Mouse (Mus musculus) skeletal muscle tissue, postnatal 0 days (tissue): ENCODE measurements around the gene Aldh1a3. TPM values are rescaled to one million over a fixed set of nuclear protein-coding genes. Genes with fewer than 3 reads are reported as not detected.

ENCODE experiments used
- microRNA-seq, 2 experiments: library from miRNA; unstranded; fragments of <30 nt; microRNA quantifications; one replicate each; pipeline ENCODE4; 2016
- polyA plus RNA-seq: library from polyadenylated mRNA; unstranded; fragments of >200 nt; fragmentation: Nextera tagmentation; extraction: Ambion mirVana; gene quantifications from 2 replicates; pipeline ENCODE4 v1.2.1, GENCODE M21; 2015

Gene Aldh1a3
- polyA plus RNA-seq: 6.1 and 6.8 TPM in 2 replicates

DNA sequence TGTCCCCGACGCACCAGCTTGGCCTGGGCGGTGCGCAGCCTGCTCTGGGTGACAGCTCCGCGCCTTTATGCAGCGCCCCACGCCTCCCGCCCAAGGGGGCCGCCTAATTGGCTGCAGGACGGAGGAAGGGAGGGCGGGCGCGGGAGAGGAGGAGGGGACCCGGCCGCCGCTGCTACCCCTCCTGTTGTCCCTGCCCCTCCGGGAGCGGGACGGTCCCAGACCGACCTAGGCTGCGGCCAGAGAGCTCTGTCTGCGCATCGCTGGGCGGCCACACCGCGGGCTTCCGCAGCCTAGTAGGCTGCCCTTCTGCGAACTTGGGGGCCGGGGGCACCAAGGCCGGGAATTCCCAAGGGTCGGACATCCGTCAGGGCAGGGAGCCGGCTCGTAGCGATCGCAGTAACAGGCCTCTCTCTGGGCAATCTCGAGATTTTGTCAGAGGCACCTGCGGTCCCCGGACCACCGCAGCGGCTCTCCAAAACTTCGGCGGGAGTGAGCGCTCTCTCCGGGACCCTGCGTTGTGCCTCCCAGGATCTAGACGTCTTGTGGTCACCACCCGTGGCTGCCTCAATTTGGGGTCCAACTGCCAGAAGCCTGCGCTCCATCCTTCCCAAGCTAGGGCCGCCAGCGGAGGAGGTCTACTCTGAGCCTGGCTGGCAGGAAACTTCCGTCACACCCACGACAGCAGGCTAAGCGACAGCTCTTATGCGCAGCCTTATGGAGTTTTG, at the start of gene Aldh1a3:
TSS of gene Aldh1a3 (minus strand) at position 81 of the 725 bp plus-strand sequence.

DNA sequence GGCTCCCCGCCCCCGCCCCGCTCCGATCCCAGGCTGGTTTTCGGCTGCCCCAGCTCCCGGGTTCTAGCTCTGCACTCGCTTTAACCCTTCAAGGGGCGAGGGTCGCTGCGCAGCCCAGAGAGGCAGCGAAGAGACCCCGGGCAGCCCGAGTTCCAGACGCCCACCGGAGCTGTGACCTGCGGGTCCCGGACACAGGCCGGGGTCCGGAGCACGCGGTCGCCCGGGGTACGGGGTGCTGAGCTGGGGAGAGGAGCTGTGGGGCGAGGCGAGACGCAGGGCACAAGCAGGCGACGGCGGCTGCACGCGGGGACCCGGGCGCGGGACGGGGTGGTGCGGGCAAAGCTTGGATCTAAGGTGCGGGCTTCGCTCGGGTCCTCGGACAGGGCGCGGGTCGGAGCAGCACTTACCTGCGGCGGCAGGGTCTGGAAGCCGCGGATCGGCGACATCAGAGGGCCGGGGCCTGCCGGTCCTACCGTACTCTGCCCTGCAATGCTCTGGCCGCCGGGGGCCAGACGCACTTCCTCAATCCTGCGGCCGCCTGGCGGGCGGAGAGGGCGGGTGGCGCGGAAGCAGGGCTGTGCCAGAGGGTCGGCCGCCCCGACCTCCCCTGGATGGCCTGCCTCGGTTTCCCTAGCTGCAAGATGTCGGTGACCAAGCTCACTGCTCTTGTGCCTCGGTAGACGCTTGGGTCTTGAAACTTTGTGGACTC, 39.4 kb downstream of the Aldh1a3 start, which contains the start of gene Lrrk1:
TSS of gene Lrrk1 (minus strand) at position 538 of the 709 bp plus-strand sequence.

DNA sequence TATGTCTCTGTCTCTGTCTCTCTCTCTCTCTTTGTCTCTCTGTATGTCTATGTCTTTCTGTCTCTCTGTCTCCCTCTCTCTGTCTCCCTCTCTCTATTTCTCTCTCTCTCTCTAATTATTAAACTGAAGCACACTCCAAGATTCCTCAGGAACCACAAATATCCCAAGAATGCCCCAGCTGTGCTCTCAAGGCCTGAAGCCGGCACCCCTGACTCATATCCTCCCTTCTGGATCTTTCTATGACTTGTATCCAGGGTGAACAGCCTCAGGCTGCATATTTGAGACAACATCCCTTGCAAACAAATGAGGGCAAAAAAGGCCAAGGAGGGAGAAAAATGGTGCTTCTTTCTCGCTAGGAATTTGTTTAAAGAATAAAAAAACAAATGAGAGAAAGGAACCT, 61.4 kb downstream of the Aldh1a3 start, which contains the start of gene Gm10974:
TSS of gene Gm10974 (plus strand) at position 2 of the 400 bp plus-strand sequence.

Small RNA genes lying within 50 kb of the gene (microRNA-seq; reads per million reads assigned to microRNA genes)
- 0 reads per million in 2 experiments for gene Mir7057

Other genes with a start within 250 kb of the Aldh1a3 start
- not detected in 2 replicates for gene Gm10974, start 61.6 kb downstream of the Aldh1a3 start, polyA plus RNA-seq
- gene Lrrk1, start 39.2 kb downstream of the Aldh1a3 start, polyA plus RNA-seq: 6.0 and 6.2 TPM in 2 replicates